Mouse (Mus musculus) intestine, embryonic 15.5 days (tissue): Measurements from ENCODE around the gene Klk8. TPM values are rescaled to one million over a fixed set of nuclear protein-coding genes. Genes with fewer than 3 reads are reported as not detected.

ENCODE experiments used
- ATAC-seq: fragments of 200-750 bp; cut with Nextera tagmentation; 2 replicates; pipeline ENCODE4 v1.8.0; 2017; ENCODE audit warnings: moderate TSS enrichment, moderate library complexity
- H3K27ac ChIP-seq: fragments of 300-500 bp; sonication (generic); 2 replicates; pipeline ENCODE4 v1.5.1; 2015; ENCODE audit warnings: mild to moderate bottlenecking, inconsistent platforms
- H3K27me3 ChIP-seq: fragments of 300-500 bp; sonication (generic); replicated peaks from 2 replicates; pipeline ENCODE4 v1.6.1; 2015; ENCODE audit warnings: inconsistent platforms
- H3K36me3 ChIP-seq: fragments of 300-500 bp; sonication (generic); 2 replicates; pipeline ENCODE4 v1.6.1; 2015; ENCODE audit warnings: inconsistent platforms
- H3K4me1 ChIP-seq: fragments of 300-500 bp; sonication (generic); replicated peaks from 2 replicates; pipeline ENCODE4 v1.6.1; 2015; ENCODE audit warnings: inconsistent platforms
- H3K4me2 ChIP-seq: fragments of 300-500 bp; sonication (generic); replicated peaks from 2 replicates; pipeline ENCODE4 v1.6.1; 2015; ENCODE audit warnings: mild to moderate bottlenecking, inconsistent platforms
- H3K4me3 ChIP-seq: fragments of 300-500 bp; sonication (generic); replicated peaks from 2 replicates; pipeline ENCODE4 v1.5.1; 2015; ENCODE audit warnings: inconsistent platforms
- H3K9ac ChIP-seq: fragments of 300-500 bp; sonication (generic); 2 replicates; pipeline ENCODE4 v1.6.1; 2015; ENCODE audit warnings: inconsistent platforms
- H3K9me3 ChIP-seq: fragments of 300-500 bp; sonication (generic); 2 replicates; pipeline ENCODE4 v1.6.1; 2016; ENCODE audit warnings: inconsistent platforms
- WGBS: fragments of 180-500 bp; shearing (Covaris S2); methylation state at CpG from one replicate; pipeline ENCODE4 v1.1.7; 2015; 5-methylcytosine and 5-hydroxymethylcytosine counted together
- polyA plus RNA-seq: library from polyadenylated mRNA; unstranded; fragments of >200 nt; fragmentation: Nextera tagmentation; extraction: Ambion mirVana; gene quantifications from 2 replicates; pipeline ENCODE4 v1.2.1, GENCODE M21; 2015

Gene Klk8
- polyA plus RNA-seq, 1 experiment from 2014 or later, result 14.5 TPM

DNA sequence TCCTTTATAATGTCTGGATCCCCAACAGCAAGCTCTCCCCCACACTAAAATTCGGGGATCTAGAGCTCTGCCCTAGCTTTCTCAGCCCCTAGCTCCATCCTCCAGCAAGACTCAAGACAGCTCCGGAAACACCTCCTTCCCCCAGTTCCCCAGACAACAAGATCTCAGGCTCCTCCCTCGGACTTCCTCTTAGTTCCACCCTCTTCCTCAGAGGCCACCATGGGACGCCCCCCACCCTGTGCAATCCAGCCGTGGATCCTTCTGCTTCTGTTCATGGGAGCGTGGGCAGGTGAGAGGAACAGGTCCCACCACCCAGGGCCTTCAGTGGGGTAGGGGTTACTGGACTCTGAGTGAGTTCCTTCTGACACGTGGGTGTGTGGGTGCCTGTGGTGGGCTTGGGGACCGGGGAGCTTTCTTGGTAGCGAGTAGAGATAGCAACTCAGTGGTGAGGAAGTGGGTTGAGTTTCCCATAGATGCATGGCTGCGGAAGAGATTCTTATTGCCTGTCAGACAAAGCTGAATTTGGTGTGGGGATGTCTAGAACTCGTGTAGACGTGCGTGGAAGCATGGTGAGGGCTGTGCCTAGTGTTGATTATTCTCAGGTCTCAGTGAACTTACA lies 576 bp downstream of the Klk8 start:
- Histone ChIP-seq H3K27me3 (no peaks in the 10 kb centered on the region; the same call in 1 of the 2 replicates), H3K9me3 (no peaks in the 10 kb centered on the region), H3K4me3 (peak overlapping the region; percentile 45), H3K9ac (peak overlapping the region; percentile 24; the same call in 1 of the 2 replicates), H3K27ac (no peak overlapping the region), H3K4me1 (0 out of 2 replicates have a peak, but pooled peaks cover 5% of the 10 kb centered on the region), H3K4me2 (peak overlapping the region; percentile 84), H3K36me3 (no peaks in the 10 kb centered on the region)
- WGBS, result 34% methylated on average over 13 of the region's 13 CpGs
- ATAC-seq, result peak; percentile 27; the same call in 1 of the 2 replicates

GRCm38 (mm10) chr7:43799876-43800275 lies 2.5 kb downstream of the Klk8 start:
- no peak overlapping the region for H3K27ac ChIP-seq
- 80% methylated on average over 7 of the region's 7 CpGs for WGBS
- H3K9me3 ChIP-seq, result no peaks in the 10 kb centered on the region
- H3K27me3 ChIP-seq, result no peaks in the 10 kb centered on the region; the same call in 1 of the 2 replicates
- ATAC-seq, result no peak
- no peak overlapping the region for H3K4me3 ChIP-seq
- no peak overlapping the region for H3K9ac ChIP-seq
- H3K4me2 ChIP-seq, result no peak overlapping the region
- no peaks in the 10 kb centered on the region for H3K36me3 ChIP-seq
- H3K4me1 ChIP-seq, result 0 out of 2 replicates have a peak, but pooled peaks cover 5% of the 10 kb centered on the region

DNA sequence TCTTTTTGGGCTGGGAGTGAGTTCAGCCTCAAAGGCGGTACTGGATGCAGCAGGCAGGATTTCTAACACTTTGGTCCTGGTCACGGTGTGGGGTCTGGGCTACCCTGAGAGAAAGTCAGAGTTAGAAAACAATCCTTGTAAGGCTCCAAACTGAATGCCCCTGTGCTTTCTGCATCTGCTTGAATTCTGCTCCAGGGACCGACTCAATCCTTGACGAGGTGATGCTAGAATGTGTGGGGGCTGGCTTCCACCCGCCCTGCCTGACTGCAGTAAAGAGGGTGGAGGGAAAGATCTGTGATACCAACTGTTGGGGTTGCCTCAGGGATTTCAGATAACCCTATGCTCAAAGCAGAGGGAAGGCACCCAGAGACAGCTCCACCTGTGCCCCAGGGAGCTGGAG lies 13.6 kb downstream of the Klk8 start, which contains the start of gene Klk7:
TSS of gene Klk7 (plus strand) at position 301 of the 400 bp plus-strand sequence.
- Histone ChIP-seq H3K27me3 (no peaks in the 10 kb centered on the region), H3K27ac (no peak within 1 kb of the TSS), H3K9me3 (no peaks in the 10 kb centered on the region), H3K4me3 (no peak within 1 kb of the TSS), H3K9ac (no peak within 1 kb of the TSS), H3K4me1 (no peaks in the 10 kb centered on the region), H3K4me2 (no peak within 1 kb of the TSS), H3K36me3 (no peaks in the 10 kb centered on the region)
- WGBS, result 44% methylated on average over 5 of the region's 5 CpGs
- ATAC-seq, result no peak

GRCm38 (mm10) chr7:43815211-43815610 lies 17.8 kb downstream of the Klk8 start:
- no peak overlapping the region for H3K4me2 ChIP-seq
- ATAC-seq, result no peak
- H3K36me3 ChIP-seq, result no peaks in the 10 kb centered on the region
- no peak overlapping the region for H3K27ac ChIP-seq
- no peak overlapping the region for H3K4me3 ChIP-seq
- no peaks in the 10 kb centered on the region for H3K27me3 ChIP-seq
- 84% methylated on average over 7 of the region's 7 CpGs for WGBS
- no peak overlapping the region for H3K9ac ChIP-seq
- no peaks in the 10 kb centered on the region for H3K4me1 ChIP-seq
- no peaks in the 10 kb centered on the region for H3K9me3 ChIP-seq

GRCm38 (mm10) chr7:43816746-43817145 lies 19.4 kb downstream of the Klk8 start:
- H3K4me2 ChIP-seq, result no peak overlapping the region
- H3K4me3 ChIP-seq, result no peak overlapping the region
- H3K27ac ChIP-seq, result no peak overlapping the region
- H3K27me3 ChIP-seq, result no peaks in the 10 kb centered on the region
- no peak overlapping the region for H3K9ac ChIP-seq
- ATAC-seq, result no peak
- no peaks in the 10 kb centered on the region for H3K4me1 ChIP-seq
- no peaks in the 10 kb centered on the region for H3K36me3 ChIP-seq
- no peaks in the 10 kb centered on the region for H3K9me3 ChIP-seq

- Histone ChIP-seq H3K9ac (no peak overlapping the region), H3K4me3 (no peak overlapping the region), H3K27me3 (no peaks in the 10 kb centered on the region), H3K4me1 (no peaks in the 10 kb centered on the region), H3K9me3 (no peaks in the 10 kb centered on the region), H3K27ac (no peak overlapping the region), H3K36me3 (no peaks in the 10 kb centered on the region), H3K4me2 (no peak overlapping the region)
- ATAC-seq, result no peak
- WGBS, result 89% methylated on average over 7 of the region's 7 CpGs
These were observed 24.2 kb downstream of the Klk8 start for GRCm38 (mm10) chr7:43821581-43821980.

- Histone ChIP-seq H3K4me3 (no peak within 1 kb of the TSS), H3K4me1 (no peaks in the 10 kb centered on the region), H3K27ac (no peak within 1 kb of the TSS), H3K4me2 (no peak within 1 kb of the TSS), H3K9me3 (no peaks in the 10 kb centered on the region), H3K27me3 (no peaks in the 10 kb centered on the region), H3K36me3 (no peaks in the 10 kb centered on the region), H3K9ac (no peak within 1 kb of the TSS)
- WGBS, result 81% methylated on average over 10 of the region's 10 CpGs
- ATAC-seq, result no peak
These were observed 26.8 kb downstream of the Klk8 start, which contains the start of gene Klk6 for GRCm38 (mm10) chr7:43824199-43824598. Gene Klk6, plus strand, starts transcription at chr7:43824499.

DNA sequence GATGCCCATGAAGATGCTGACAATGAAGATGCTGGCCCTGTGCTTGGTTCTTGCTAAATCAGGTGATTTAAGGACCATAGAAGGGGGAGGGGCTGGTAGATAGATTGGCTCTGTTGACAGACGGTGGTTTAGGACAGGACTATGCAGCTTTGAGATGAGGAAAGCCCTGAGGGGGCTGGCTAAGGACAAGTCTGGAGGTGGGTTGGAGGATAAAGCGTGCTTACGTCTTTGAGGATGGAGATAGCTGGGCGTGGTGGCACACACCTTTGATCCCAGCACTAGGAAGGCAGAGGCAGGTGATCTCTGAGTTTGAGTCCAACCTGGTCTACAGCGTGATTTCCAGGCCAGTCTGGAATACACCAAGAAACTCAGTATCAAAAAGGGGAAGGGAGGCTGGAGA lies 28.7 kb downstream of the Klk8 start:
- Histone ChIP-seq H3K4me2 (no peak overlapping the region), H3K36me3 (no peaks in the 10 kb centered on the region), H3K27ac (no peak overlapping the region), H3K4me3 (no peak overlapping the region), H3K4me1 (no peaks in the 10 kb centered on the region), H3K27me3 (no peaks in the 10 kb centered on the region), H3K9me3 (no peaks in the 10 kb centered on the region), H3K9ac (no peak overlapping the region)
- 83% methylated on average over 5 of the region's 5 CpGs for WGBS
- ATAC-seq, result no peak

DNA sequence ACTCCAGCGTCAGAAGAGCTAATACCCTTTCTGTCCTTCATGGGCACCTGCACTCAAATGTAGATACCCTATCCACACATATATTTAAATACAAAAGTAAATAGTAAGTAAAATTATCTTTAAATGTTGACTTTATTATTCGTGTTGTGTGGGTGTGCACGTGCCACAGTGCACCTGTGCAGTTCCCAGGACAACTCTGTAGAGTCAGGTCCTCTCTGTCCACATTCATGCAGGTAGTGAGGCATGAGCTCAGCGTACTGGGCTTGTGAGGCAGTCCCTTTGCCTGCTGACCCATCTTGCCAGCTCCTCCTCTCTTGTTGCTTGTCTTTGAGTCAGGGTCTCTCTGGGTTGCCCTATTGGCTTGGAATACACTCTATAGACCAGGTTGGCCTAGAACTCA lies 30.3 kb downstream of the Klk8 start:
- ATAC-seq, result 0 out of 2 replicates have a peak, but pooled peaks have one; percentile 43
- WGBS, result 76% methylated on average over 4 of the region's 4 CpGs

GRCm38 (mm10) chr7:43829006-43829405 lies 31.6 kb downstream of the Klk8 start:
- Histone ChIP-seq H3K4me3 (no peak overlapping the region), H3K36me3 (no peaks in the 10 kb centered on the region), H3K9me3 (no peaks in the 10 kb centered on the region), H3K27me3 (no peaks in the 10 kb centered on the region), H3K9ac (no peak overlapping the region), H3K27ac (no peak overlapping the region), H3K4me2 (no peak overlapping the region), H3K4me1 (no peaks in the 10 kb centered on the region)
- WGBS, result 87% methylated on average over 8 of the region's 8 CpGs
- ATAC-seq, result no peak

More for the DNA sequence above, 30.3 kb downstream of the Klk8 start:
- Histone ChIP-seq H3K27ac (no peak overlapping the region), H3K36me3 (no peaks in the 10 kb centered on the region), H3K4me1 (no peaks in the 10 kb centered on the region), H3K9me3 (no peaks in the 10 kb centered on the region), H3K4me3 (no peak overlapping the region), H3K9ac (no peak overlapping the region), H3K27me3 (no peaks in the 10 kb centered on the region), H3K4me2 (no peak overlapping the region)

DNA sequence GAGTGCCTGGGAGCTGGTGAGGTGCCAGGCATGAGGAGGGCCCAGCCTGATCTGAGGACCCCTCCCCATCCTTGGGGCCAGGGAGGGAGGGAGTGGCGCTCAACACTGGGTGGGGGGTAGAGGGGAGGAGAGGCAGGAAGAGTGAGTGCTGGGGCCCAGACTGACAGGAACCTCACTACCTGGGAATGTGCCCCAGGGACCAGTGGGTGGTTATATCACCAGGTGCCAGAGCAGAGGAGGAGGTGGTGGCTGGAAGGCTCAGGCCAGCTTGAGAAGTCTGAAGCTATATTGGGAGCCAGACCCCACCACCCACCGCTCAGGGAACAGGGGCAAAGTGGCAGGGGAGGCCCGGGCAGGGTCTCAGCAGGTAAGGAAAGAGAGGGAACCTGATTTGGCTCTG lies 44.3 kb downstream of the Klk8 start, which contains the start of gene Klk5:
TSS of gene Klk5 (plus strand) at position 271 of the 400 bp plus-strand sequence.
- no peak within 1 kb of the TSS for H3K4me2 ChIP-seq
- H3K9ac ChIP-seq, result no peak within 1 kb of the TSS
- H3K4me1 ChIP-seq, result no peaks in the 10 kb centered on the region
- H3K4me3 ChIP-seq, result no peak within 1 kb of the TSS
- no peaks in the 10 kb centered on the region for H3K9me3 ChIP-seq
- no peaks in the 10 kb centered on the region for H3K27me3 ChIP-seq
- no peak for ATAC-seq
- 41% methylated on average over 3 of the region's 3 CpGs for WGBS
- no peak within 1 kb of the TSS for H3K27ac ChIP-seq
- H3K36me3 ChIP-seq, result no peaks in the 10 kb centered on the region

- ATAC-seq, result no peak
- 95% methylated on average over 4 of the region's 4 CpGs for WGBS
- no peaks in the 10 kb centered on the region for H3K4me1 ChIP-seq
These were observed 46.4 kb downstream of the Klk8 start for GRCm38 (mm10) chr7:43843801-43844200.

DNA sequence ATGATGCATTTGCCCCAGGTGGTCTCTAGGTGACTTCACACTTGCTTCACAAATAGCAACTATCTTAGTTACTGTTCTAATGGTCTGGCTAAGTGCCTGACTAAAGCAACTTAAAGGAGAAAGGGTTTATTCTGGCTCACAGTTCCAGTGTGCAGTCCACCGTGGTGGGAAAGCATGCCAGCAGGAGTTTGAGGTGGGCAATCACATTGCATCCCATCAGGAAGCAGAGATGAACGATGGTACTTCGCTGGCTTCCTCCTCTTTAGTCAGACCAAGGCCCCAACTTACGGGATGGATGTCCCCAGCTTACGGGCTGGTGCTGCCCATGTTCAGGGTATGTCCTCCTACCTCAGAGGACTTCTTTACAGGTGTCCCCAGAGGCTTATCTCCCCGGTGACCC lies 54.2 kb downstream of the Klk8 start:
- 86% methylated on average over 6 of the region's 6 CpGs for WGBS
- no peaks in the 10 kb centered on the region for H3K4me1 ChIP-seq
- no peak overlapping the region for H3K4me3 ChIP-seq
- no peak overlapping the region for H3K27ac ChIP-seq
- no peak overlapping the region for H3K4me2 ChIP-seq
- no peaks in the 10 kb centered on the region for H3K36me3 ChIP-seq
- no peak overlapping the region for H3K9ac ChIP-seq
- no peaks in the 10 kb centered on the region for H3K27me3 ChIP-seq
- no peaks in the 10 kb centered on the region for H3K9me3 ChIP-seq
- no peak for ATAC-seq

More at GRCm38 (mm10) chr7:43843801-43844200, 46.4 kb downstream of the Klk8 start:
- H3K36me3 ChIP-seq, result no peaks in the 10 kb centered on the region
- H3K9me3 ChIP-seq, result no peaks in the 10 kb centered on the region
- no peak overlapping the region for H3K27ac ChIP-seq
- H3K9ac ChIP-seq, result no peak overlapping the region
- no peak overlapping the region for H3K4me3 ChIP-seq
- no peaks in the 10 kb centered on the region for H3K27me3 ChIP-seq
- H3K4me2 ChIP-seq, result no peak overlapping the region
